Mouse (Mus musculus) CD4-positive, CD25-positive, alpha-beta regulatory T cell, adult 2 months (primary cell): Measurements from ENCODE around the gene Abhd12b.

ENCODE experiments used
- DNase-seq: peaks from one replicate; pipeline ENCODE4 v3.0.0-alpha.2; 2012; ENCODE audit warnings: low read depth, low spot score

The Abhd12b gene

DNA sequence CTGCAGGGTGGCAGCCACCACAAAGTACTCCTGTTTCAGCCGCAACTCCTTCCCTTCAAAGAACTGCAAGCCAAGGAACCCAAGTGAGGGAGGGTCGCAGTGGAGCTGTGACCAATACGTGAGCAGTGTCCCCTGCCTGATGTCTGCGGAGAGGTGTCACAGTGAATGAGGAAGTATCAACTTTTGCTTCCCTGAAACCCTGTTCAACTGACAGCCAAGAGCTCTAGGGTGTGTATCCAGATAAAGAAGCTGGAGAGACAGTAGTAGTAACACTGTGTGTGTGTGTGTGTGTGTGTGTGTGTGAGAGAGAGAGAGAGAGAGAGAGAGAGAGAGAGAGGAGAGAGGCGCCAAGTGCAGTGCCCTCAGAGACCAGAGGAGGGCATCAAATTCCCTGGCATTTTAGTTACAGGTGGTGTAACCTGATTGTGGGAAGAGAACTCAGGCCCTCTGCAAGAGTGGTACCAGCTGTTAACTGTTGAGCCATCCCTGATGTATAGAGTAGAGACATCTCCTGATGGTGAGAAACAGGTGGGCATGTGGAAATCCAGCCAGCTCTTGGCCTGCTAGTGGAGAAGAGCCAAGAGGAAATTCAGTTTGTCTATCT is 48.1 kb downstream of the Abhd12b start:
- peak; percentile 21 for DNase-seq

DNA sequence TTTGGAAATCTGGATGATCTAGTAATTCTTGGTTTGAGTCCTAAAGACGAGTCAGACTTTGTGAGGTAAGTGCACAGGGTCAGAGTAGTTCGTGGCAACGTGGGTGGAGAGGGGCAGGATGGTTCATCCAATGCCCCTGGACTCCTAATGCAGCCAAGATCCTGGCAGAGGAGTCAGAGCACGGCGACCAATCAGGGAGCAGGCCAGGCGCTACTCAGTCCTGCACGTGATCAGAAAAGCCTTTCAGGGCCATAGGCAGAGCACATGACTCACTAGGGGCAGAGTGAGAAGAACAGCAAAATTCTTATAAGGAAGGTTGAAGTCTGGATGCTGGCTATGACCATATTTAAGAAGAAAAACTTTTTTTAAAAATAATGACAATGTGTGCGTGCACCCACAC is 50.5 kb downstream of the Abhd12b start:
- DNase-seq = no peak

DNA sequence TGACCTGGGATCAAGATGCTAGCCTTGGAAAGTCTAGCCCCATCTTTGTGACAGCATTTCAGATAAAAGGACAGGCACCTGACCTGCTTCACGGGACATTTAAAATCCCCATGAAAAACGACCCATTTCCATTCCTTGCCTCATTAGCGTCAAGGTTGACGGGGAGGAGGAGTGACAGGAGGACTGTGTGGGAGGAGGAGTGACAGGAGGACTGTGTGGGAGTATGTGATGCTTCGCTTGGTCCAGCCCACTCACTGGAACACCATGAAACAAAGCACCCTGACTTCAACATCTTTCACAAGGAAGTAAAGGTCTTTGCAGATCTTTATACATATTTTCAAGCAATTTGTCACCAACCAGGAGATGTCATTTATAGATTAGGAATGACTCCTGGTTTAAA is 54.3 kb downstream of the Abhd12b start:
- no peak for DNase-seq

DNA sequence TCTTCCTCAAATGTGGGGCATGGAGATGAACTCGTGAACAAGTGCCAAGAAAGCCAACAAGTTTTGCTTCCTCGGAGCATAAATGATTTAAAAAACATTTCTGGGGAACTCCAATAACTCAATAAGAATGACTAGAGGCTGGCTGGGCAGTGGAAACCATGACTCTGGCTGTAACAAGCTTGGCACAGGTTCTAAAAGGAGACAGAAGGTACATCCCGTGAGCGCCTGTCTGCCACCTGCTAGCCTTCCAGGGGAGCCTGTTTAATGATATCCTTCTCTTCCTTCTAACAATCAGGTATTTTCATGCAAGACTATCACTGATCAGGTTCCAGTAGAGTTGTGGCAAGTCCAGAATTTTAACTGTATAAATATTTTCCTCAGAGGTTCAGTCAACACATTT is 58.6 kb downstream of the Abhd12b start:
- no peak for DNase-seq

DNA sequence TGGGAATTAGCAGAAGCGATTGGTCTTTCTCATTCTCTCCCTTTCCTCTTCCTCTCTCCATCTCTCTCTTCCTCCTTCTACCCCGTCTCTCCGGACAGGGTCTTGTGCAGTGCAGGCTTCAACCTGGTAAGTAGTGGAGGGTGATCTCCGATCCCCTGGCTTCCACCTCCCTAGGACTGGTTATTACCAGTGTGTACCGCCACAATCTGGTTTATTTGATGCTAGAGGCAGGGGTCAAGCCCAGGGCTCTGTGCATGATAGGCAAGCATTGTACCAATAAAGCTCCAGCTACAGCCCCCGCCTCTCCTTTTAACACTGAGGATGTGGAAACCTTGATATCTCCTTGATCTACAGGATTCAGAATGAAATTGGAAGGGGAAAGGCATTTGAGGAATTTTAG is 59.7 kb downstream of the Abhd12b start:
- DNase-seq = no peak

DNA sequence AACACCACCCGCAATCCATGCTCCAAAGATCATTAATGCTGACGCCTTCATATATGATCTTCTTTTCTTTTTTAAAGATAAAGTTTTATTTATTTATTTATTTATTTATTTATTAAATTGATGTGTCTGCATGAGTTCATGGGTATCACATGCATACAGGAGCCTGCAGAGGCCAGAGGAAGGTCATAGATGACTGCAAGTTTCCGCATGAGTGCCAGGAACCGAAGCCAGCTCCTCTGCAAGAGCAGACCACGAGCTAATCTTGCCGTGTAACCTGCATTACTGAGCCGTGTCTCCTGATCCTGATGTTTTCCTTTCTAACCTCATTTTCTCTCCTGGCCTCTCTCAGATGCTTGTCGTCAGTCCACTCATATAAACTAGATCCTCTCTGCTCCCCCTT is 60.3 kb downstream of the Abhd12b start:
- DNase-seq = no peak

DNA sequence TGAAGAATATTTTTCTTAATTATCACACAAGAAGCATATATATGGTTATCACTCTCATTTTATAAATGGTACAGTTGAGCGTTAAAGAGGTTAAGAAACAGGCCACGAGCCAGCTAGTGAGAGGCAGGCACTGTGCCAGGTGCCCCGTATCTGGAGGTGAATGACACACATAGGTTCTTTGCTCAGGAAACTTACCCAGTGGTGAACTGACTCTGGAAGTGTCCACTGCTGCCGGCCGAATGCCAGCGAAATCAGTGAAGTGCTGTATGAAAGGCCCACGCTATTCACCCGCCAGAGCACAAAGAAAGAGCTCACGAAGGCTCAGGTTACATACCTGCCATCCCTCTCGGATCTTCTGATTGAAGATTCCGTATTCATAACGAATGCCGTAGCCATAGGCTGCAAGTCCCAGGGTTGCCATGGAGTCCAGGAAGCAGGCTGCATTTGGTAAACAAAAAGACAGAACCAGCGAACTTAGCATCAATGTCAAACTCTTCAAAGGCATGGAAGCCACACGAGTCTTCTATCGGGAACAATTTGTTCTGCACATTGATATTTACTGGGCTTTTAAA is 62.4 kb downstream of the Abhd12b start:
- DNase-seq = no peak

DNA sequence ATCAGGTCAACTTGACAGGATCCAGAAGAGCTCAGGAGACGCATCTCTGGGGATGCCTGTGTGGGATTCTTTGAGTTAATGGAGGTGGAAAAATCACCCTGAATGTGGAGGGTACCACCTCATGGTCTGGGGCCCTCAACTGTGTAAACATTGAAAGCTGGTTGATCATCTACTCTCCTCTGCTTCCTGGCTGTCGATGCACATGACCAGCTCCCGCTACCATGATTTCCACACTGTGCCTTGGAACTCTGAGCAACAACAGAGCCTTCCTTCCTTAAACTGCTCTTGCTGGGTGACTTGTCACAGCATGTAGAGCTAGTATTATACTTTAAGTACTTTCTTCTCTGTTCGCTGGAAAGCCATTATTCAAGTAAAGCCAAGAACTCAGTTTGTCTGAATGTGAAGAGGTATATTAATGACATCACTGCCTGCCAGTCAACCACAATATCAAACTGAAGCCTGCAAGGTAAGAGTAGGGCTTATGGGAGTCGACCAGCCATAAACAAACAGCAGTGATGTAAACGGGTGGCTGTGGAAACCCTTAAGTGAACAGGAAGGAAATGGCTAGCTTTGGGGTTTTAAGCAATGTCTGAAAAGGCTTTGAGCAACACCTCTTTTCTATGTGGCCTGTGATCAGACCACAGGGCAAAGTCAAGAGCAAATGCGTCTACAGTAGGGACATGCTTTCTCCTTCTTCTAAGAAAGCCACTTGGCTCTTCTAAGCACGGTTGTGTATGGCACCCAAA is 65.0 kb downstream of the Abhd12b start:
- DNase-seq = peak; percentile 49

DNA sequence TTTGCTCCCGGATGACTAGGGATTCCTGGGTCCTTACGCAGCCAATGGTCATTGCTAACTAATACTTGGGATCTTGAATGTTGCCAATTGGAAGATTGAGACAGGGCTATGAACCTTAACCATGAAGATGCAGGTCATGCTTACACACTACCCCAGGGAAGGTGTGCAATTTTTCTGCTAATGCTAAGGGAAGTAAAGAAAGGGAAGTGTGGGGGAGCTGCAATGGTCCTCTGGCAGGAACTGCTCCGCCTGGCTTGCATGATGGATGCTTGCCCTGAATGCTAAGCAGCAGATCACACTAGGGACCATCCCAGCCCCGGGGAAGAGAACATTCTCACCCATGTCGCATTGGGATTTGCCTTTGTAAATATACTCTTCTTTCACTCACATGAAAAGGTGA is 67.5 kb downstream of the Abhd12b start:
- no peak for DNase-seq

DNA sequence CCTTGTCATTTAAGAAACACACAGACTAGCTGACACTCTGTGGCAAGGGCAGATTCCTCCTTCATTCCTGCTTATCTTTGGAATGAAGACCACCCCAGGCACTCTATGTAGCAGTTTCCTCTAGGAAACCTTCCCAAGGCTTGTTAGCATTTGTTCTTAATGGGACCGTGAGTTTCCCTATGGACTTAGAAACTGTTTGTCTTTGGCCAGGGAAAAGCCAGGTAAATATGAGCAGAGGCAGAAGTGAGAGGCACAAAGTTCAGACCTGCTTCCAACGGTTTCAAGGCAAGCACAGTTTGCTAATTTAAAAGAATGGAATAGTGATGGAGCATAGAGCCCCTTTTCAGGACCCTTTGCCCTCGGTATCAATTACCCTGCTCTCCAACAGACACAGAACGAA is 69.4 kb downstream of the Abhd12b start:
- no peak for DNase-seq

DNA sequence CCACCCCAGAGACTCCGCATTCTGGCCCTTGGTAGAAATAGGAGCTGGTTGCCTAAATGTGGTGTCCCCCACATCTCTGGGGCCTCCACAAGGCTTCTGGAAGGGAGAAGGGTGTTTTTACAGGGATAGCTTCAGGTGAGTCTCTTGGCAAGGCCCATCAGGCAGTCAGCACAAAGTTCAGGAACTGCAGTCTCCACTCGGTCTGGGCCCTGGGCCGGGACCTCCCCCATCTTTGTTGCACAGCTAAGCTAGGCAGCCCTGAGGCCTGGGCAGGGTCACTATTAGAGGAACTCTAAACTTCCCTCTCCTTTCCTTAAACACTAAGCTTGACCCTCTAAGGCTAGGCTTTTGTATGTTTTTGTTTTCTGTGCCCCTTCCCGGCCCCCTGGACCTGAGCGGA is 72.7 kb downstream of the Abhd12b start:
- DNase-seq = no peak

DNA sequence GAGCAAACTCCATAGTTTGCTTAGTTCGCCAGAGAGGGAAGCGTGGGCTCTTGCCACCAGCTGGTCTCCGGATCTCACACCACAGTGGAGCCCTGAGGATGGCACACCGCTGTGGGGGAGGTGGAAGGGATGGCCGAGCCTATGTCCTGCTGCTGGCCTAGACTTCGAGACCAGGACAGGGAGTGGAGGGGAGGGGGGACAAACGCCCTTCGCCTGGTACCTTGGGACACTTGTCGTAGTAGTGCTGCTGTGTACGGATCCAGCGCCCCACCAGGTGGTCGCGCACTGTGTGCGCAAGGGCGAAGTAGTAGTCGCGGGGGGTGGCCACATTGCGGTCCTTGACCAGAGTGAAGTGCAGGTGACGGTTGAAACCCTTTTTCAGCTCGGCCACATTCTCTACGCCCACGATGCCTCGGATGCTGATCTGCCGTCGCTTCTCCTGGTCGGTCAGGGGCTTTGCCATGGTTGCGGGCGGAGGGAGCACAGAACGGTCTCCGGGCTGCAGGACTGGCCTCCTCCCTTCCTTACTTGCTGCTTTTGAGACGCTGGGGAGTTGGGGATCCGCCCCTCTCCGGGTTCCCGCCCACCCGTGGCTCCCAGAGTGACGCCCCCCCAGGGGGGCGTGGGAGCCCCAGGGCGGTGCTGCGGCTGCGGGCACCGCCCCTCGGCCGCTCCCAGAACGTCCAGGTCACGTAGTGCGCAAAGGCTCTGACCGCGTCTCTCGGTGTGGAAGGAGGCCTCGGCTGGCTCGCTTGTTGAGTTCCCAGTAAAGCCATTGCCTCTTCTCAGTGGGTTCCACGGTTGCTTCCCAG is 73.4 kb downstream of the Abhd12b start:
- DNase-seq = peak; percentile 58

DNA sequence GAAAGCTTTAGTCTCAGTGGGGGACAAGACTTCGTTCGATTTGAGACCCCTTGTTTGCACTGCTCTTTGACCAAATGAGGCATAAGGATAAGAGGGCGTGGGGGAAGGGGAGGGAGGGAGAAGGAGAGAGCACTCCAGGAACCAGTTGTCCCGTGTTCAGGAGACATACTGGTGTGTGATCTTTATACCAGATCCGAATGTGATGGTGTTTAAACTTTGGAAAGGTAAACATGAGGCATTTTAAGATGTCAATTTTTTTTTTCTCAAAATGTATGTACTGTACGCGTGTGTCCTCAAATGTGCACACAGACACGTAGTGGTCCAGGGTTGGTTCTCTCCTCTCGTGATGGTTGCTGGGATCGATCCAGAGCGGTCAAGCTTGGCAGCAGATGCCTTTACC is 74.2 kb downstream of the Abhd12b start:
- no peak for DNase-seq

DNA sequence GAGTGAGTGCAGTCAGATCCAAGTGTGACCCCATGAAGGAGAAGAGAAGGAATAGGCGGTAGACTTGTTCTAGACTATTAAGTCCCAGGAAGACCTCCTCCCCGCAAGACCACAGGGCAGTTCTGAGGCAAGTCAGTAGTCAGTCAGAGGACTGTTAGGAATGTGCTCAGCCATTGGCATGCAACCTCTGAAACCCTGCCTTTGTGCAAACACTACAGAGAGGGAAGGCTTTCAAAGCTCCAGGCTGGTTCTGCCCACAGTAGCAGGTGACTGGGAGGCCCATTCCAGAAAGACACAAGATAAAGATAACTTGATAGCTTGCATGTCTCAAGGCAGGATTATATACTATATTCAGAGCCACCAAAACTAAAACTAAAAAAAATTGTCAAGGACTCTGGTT is 77.4 kb downstream of the Abhd12b start, which contains the start of gene Pygl:
Pygl (minus strand) TSS at position 195 of the 400 bp plus-strand sequence.
- DNase-seq = no peak

DNA sequence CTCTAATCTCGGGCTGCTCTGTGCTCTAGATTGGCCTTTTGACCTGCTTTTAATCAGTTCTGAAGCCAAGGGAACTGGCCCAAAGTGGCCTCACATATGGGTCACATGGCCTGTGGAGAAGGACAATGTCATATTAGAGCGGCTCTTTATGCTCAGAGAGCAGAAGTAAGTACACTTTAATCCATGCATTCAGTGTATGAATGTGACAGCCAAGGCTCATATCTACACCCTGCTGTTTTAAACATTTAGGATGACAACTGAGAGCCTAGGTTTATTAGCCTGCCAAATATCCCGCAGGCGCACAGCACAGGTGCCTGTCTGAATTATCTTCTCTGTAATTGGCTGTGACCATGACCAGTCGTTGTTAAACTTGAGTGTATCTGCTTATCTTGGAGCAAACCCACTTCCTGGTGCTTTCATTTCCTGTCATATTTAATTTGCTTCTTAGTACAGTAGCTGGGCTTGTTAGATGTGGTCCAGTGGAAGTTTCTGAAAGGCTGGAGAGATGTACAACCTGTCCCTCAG is 78.1 kb downstream of the Abhd12b start:
- DNase-seq = peak; percentile 62
